Mouse (Mus musculus): ENCODE results near the gene Srebf2.

Gene Srebf2

DNA sequence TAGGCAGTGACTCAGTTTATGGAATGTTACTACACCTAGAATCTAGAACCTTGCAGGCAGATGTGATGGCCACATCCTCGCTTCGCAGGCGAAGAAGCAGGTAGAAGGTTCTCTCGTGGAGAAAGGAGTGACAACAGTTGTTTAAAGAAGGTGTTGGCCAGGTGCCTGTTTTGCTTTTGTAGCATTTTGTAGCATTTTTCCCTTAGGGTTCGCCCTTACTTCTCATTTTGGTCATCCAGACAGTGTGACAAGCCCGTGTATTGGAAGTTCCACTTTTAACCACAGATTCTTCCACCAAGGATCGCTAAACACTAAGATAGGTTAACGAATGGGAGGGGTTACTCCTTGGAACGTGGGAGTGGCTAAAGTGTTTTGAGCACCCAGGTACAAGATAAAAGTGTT lies 1.5 kb downstream of the Srebf2 start:
- no peak for TF ChIP-seq GATA4 (IDR thresholded peaks at IDR 0.05; ENCODE audit: insufficient replicate concordance, low read length)

GRCm38 (mm10) chr15:82150042-82150441 lies 3.1 kb downstream of the Srebf2 start:
- TF ChIP-seq GATA4 (IDR thresholded peaks at IDR 0.05; ENCODE audit: insufficient replicate concordance, low read length), result no peak

- no peak for TF ChIP-seq GATA4 (IDR thresholded peaks at IDR 0.05; ENCODE audit: insufficient replicate concordance, low read length)
Measured at GRCm38 (mm10) chr15:82151176-82151575, 4.2 kb downstream of the Srebf2 start.

DNA sequence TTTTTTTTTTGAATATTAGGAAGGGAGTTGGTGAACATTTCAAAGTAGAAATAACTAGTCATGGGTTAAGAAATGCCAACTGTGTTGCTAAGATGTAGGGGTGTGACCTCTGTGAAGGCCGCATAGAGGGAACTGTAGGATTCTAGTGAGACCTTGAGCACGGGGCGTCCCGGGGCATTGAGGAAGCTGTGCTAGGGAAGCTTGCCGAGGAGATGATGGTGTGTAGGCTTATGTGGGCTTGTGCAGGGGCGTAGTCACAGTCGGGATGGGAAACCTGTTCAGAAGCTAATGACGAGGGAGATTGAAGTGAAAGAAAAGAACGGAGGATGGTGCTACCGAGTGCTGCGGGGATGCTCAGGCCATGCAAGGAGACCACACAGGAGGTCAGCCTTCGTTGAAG lies 5.0 kb downstream of the Srebf2 start:
- TF ChIP-seq GATA4 (IDR thresholded peaks at IDR 0.05; ENCODE audit: insufficient replicate concordance, low read length), result no peak

DNA sequence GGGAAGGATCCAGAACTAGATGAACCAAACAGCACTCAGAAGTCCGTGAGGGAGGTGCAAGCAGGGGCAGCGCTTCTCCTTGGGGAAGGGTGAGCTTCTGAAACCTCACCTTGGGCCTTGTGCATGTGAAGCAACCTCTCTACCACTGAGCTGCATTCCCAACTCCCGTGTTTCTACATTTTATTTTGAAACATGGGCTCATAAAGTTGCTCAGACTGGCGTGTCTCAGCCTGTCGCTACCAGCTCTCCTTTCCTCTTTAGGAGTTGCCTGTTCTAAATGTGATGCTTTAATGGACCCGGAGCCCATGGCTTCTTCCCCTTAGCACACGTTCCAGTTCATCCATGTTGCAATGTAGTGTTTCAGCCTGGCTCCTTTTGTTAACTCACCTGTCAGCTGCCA lies 5.5 kb downstream of the Srebf2 start:
- no peak for TF ChIP-seq GATA4 (IDR thresholded peaks at IDR 0.05; ENCODE audit: insufficient replicate concordance, low read length)

- TF ChIP-seq GATA4 (IDR thresholded peaks at IDR 0.05; ENCODE audit: insufficient replicate concordance, low read length), result no peak
Measured at GRCm38 (mm10) chr15:82156298-82156697, 9.3 kb downstream of the Srebf2 start.

DNA sequence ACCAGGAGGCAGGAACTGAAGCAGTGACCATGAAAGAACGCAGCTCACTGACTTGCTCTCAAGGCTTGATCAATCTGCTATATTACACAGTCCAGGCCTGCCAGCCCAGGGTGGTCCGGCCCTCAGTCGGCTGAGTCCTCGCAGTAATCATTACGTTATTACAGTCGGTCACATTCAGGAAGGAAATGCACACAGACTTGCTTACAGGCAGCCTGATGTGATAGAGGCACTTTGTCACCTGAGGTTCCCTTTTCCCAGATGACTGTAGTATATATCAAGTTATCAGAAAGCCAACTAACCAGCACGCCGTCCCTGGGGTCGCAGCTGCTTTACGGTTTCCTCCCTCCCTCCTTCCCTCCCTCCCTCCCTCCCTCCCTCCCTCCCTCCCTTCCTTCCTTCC lies 9.9 kb downstream of the Srebf2 start:
- no peak for TF ChIP-seq GATA4 (IDR thresholded peaks at IDR 0.05; ENCODE audit: insufficient replicate concordance, low read length)

GRCm38 (mm10) chr15:82158243-82159035 lies 11.5 kb downstream of the Srebf2 start:
- TF ChIP-seq GATA4 (IDR thresholded peaks at IDR 0.05; ENCODE audit: insufficient replicate concordance, low read length), result no peak

GRCm38 (mm10) chr15:82159471-82159870 lies 12.5 kb downstream of the Srebf2 start:
- no peak for TF ChIP-seq GATA4 (IDR thresholded peaks at IDR 0.05; ENCODE audit: insufficient replicate concordance, low read length)

DNA sequence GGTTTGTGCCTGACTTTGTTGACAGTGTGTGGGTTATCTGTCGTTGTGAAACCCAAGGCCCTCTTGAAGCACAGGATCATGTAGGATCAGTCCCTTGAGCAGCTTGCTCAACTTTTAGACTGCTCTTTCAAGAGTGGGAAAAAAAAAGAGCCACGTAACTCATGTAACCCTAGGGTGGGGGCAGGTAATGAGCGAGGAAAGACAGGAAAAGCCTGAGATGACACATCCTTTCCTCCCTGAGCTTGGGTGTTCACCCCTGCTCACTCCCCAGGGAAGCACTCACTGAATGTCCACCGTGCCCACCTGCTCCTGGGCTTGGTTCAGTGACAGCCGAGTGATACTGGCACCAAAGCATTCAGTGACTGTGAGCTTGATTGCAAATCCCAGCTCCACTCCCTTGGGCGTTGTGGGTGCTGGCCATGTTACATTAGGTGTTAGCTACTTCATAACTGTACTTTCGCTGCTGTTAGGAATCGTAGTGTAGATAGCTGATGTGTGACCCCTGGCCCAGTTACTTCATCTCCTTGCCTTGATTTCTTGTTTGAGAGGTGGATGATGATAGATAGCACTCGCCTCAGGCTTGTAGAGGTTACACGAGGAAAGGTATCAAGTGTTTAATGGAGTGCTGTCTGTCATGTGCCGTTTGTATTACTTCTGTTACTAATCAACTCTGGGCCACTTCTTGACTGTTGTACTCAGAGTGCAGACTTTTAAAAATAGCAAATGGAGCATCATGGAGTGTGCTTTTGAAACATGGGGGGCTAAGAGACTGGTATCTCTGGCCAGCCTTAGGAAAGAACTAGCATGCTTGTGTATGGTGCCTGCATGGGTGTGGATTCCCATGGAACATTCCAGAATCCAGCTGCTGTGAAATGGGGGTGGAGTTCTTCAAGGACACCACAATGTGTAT lies 14.0 kb downstream of the Srebf2 start:
- TF ChIP-seq GATA4 (IDR thresholded peaks at IDR 0.05; ENCODE audit: insufficient replicate concordance, low read length), result no peak

GRCm38 (mm10) chr15:82161965-82162600 lies 15.1 kb downstream of the Srebf2 start:
- TF ChIP-seq GATA4 (IDR thresholded peaks at IDR 0.05; ENCODE audit: insufficient replicate concordance, low read length), result no peak

DNA sequence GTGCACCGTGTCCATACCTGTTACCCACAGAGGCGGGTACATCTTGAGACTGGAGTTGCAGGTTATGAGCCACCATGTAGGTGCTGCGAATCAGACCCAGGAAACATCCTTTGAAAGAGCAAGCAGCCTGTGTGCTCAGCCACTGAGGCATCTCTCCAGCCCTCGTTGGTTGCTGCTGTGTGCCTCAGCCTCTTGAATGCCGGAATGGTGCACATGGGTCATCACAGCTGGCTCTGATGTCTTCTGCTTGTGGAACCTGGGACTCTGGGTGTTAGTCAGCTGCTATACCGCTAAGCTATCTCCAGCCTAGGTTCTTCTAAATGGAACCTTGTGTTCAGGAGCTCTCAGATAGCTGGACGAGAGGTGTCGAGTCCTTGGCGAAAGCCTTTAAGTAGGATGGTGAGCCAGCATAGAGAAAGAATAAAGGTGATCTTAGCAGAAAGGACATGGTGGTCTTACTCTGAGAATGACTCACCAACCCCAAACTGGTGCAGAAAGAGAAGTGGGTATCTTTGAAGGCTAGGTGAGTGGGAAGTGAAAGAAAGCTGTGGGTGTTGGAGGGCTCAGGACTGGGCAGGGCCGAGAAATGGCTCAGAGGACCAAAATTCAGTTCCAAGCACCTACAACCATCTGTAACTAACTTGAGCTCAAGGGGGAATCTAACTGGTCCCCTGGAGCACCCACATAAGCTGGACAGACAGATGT lies 16.5 kb downstream of the Srebf2 start:
- no peak for TF ChIP-seq GATA4 (IDR thresholded peaks at IDR 0.05; ENCODE audit: insufficient replicate concordance, low read length)

DNA sequence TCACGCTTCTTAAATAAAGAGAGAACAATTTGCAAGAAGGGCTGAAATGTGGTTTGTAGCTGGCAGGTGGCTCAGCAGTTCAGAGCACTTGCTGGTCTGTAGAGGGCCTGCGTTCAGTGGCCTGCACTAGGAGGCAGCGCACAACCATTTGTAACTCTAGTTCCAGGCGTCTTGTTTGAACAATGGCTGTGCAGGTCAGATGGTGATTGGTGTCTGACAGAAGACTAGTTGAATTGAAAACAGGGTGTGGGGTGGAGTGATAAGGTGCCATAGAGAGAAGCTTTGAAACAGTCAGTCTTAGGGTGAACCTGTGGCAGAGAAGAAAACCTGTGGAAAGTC lies 17.0 kb downstream of the Srebf2 start:
- TF ChIP-seq GATA4 (IDR thresholded peaks at IDR 0.05; ENCODE audit: insufficient replicate concordance, low read length), result no peak

- no peak for TF ChIP-seq GATA4 (IDR thresholded peaks at IDR 0.05; ENCODE audit: insufficient replicate concordance, low read length)
Measured at GRCm38 (mm10) chr15:82164496-82164895, 17.5 kb downstream of the Srebf2 start.
